Mouse (Mus musculus): Measurements from ENCODE around the gene Lgr4. TPM values are rescaled to one million over a fixed set of nuclear protein-coding genes. Genes with fewer than 3 reads are reported as not detected.

Lgr4 gene
- polyA plus RNA-seq (2012; rRNA removed) = 45.6 and 96.0 TPM in 2 replicates

DNA sequence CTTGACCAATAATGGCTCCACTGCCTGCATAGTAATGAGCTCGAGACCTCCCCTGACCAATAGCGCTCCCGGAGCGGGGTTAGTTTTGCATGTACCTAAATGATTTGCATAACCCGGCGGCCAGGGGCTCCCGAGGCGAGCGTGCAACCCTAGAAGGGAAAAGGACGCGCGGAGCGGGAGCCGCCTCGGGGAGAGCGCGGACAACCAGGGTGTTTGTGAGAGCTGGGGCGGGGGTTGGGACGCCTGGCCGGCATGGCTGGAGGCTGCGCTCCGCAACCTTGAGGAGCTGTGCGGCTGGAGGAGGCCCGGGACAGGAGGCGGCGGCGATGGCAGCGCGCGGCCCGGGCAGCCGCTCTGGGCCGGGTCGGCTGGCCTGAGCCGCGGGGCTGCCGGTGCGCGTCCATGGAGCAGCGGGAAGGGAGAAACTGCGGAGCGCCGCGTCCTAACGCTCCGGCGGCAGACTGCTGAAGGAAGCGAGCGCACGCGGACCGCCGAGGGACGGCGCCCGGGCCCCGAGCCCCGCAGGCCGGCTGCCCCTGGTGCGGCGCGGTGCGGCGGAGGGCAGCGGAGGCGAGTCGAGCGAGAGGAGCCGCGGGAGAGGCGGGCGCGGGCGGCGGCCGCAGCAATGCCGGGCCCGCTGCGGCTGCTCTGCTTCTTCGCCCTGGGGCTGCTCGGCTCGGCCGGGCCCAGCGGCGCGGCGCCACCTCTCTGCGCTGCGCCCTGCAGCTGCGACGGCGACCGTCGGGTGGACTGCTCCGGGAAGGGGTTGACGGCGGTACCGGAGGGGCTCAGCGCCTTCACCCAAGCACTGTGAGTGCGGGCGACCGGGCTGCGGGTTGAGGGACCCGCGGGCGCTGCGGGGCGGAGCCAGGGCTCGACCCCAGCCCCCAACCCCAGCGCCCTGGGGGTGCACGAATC lies at the start of gene Lgr4:
Gene Lgr4, plus strand, starts transcription at position 152 of the 918 bp plus-strand sequence.

DNA sequence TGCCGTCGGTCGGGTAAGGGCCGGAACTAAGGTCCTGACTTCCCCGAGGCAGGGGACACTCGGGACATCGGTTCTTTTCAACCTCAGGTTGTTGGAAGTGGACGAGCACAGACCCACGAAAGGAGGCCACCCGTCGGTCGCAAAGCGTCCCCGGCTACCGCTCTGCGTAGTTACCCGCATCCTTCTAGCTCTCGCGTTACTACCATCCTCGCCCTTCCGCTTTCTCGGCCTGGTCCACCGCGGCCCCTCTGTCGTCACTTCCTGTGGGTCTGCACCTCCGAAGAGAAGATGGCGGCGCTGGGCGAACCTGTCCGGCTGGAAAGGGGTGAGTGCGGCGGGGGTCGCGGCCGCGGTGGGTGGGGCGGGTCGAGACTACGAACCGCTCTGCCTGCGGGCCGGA lies 26.9 kb upstream of the Lgr4 start, which contains the start of gene Lin7c:
Gene Lin7c, plus strand, starts transcription at position 257 of the 400 bp plus-strand sequence.

DNA sequence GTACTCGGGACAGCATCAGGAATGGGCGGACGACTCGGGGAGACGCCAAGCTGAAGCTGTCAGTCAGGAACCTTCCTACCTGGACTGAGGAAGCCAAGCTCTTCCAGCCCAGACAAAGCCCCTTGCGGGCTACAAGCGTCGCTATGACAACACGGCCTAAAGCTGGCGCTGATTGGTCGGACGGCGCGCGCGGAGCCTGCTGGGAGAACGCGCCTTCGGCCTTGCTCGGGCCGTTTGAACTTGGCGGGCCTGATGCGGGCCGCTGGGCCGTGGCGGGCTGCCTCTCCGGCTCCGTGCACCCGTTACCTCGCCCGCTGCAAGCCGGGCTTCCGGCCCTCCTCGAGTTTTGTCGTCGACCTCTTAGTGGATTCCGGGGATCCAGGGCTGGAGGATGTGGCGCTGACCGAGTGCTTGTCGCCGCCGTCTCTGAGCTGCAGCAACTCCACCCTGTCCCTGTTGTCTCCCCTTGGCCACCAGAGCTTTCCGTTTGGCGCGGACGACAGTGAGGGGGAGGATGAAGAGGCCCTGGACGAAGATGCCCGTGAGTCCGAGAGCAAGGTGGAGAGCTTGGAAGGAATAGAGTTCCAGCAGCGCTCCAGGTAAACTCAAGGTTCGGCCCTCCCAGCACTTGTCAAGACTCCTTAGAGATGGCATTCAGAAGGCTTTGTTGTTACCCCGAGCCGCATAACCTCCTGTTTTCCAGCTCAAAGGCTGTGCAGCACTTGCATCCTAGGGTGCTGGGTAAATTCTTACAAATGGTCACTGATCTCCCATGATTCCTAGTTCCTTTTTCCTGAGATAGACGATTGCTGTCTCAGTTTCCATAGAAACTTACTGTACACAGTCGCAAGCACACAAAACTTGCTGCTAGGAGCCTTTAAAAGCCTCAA lies 100.4 kb downstream of the Lgr4 start, which contains the start of gene Ccdc34:
Gene Ccdc34, plus strand, starts transcription at position 202 of the 890 bp plus-strand sequence.

Other genes with a start within 250 kb of the Lgr4 start
- 0.09 and 0.31 TPM in 2 replicates for gene Bdnf, start 242.9 kb upstream of the Lgr4 start, polyA plus RNA-seq (2012; rRNA removed)
- gene Lin7c, start 26.8 kb upstream of the Lgr4 start, polyA plus RNA-seq (2012; rRNA removed) = 6.3 and 6.9 TPM in 2 replicates
- gene Ccdc34, start 100.2 kb downstream of the Lgr4 start, polyA plus RNA-seq (2012; rRNA removed) = 11.5 TPM in 2 replicates

All from colon, adult 2 months (tissue).